Mouse (Mus musculus): Measurements from ENCODE around the gene Epo. TPM values are rescaled to one million over a fixed set of nuclear protein-coding genes. Genes with fewer than 3 reads are reported as not detected.

Epo gene
- polyA plus RNA-seq, 1 experiment = not detected

DNA sequence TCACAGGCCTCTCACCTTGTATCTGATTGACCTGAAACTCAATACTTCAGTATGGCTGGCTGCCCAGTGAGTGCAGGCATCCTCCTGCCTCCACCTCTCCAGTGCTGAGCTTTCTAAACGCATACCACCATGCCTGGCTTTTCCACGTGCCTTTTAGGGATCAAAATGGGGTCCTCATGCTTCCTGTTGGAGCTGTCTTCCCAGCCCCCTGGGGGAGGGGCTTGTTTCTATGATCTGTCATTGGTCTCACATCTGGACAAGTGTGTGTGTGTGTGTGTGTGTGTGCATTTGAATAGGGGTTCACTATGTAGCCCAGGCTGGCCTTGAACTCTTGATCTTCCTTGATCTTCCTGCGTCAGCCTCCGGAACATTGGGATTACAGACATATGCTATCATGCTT lies 4.4 kb upstream of the Epo start:
- WGBS = 80% methylated on average over 4 of the region's 4 CpGs

DNA sequence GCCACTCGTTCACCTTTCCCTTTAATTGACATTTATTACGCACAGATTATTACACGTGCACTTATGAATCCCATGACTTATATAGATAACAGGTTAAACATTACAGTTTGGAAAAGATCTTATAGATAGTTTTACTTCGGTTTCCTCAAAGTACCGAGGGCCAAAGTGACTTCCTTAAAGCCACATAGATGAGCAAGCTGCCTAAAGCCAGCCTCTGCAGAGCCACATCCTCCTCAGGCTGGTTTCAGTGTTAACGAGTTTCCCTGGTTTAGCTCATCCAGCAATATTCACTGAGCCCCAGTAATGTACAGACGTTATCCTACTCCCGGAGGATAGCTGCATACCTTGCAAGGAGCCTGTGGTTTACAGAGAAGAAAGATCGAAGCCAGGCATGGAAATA lies 2.3 kb upstream of the Epo start:
- whole genome bisulfite sequencing = 87% methylated on average over 9 of the region's 9 CpGs
- TF ChIP-seq CTCF (IDR thresholded peaks at IDR 0.05; ENCODE audit: borderline replicate concordance, insufficient read depth, low read depth, low read length) (no peak), POLR2A (IDR thresholded peaks at IDR 0.05; ENCODE audit: borderline replicate concordance, insufficient read depth, low read length) (no peak)
- peaks cover 15% of the 10 kb centered on the region for H3K4me1 ChIP-seq (ENCODE audit: control insufficient read depth, insufficient read depth, low read length)
- no peak for DNase-seq
- no peak overlapping the region for H3K27ac ChIP-seq (ENCODE audit: insufficient read depth, low read length)
- H3K4me3 ChIP-seq (replicated peaks; ENCODE audit: insufficient read depth, low read depth, low read length) = no peak overlapping the region
- H3K27me3 ChIP-seq (ENCODE audit: control insufficient read depth, insufficient read depth, low read length) = no peaks in the 10 kb centered on the region

More for the DNA sequence above, 4.4 kb upstream of the Epo start:
- Histone ChIP-seq H3K27me3 (ENCODE audit: control insufficient read depth, insufficient read depth, low read length) (no peaks in the 10 kb centered on the region), H3K4me3 (replicated peaks; ENCODE audit: insufficient read depth, low read depth, low read length) (no peak overlapping the region), H3K4me1 (ENCODE audit: control insufficient read depth, insufficient read depth, low read length) (peaks cover 23% of the 10 kb centered on the region), H3K27ac (ENCODE audit: insufficient read depth, low read length) (no peak overlapping the region)
- peak in 1 of 2 experiments; percentile 1 for DNase-seq
- no peak for TF ChIP-seq POLR2A (IDR thresholded peaks at IDR 0.05; ENCODE audit: borderline replicate concordance, insufficient read depth, low read length)
- TF ChIP-seq CTCF (IDR thresholded peaks at IDR 0.05; ENCODE audit: borderline replicate concordance, insufficient read depth, low read depth, low read length) = no peak

DNA sequence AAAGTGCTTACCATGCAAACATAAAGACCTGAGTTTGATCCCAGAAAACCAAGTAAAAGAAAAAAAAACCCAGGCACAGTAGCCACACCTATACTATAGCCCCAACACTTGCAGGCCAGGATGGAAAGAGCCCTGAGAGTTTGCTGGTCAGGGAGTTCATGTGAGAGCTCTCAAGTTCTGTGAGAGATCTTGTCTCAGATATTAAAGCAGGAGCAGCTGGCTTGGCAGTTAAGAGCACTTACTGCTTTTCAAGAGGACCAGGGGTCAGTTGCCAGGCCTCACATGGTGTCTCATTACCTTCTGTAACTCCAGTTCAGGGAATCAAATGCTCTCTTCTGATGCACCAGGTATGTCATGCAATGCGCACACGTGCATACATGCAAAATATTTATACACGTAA lies 1.7 kb upstream of the Epo start:
- DNase-seq = no peak
- Histone ChIP-seq H3K27me3 (ENCODE audit: control insufficient read depth, insufficient read depth, low read length) (no peaks in the 10 kb centered on the region), H3K4me1 (ENCODE audit: control insufficient read depth, insufficient read depth, low read length) (peaks cover 14% of the 10 kb centered on the region), H3K27ac (ENCODE audit: insufficient read depth, low read length) (no peak overlapping the region), H3K4me3 (replicated peaks; ENCODE audit: insufficient read depth, low read depth, low read length) (no peak overlapping the region)
- TF ChIP-seq CTCF (IDR thresholded peaks at IDR 0.05; ENCODE audit: borderline replicate concordance, insufficient read depth, low read depth, low read length) = no peak
- no peak for TF ChIP-seq POLR2A (IDR thresholded peaks at IDR 0.05; ENCODE audit: borderline replicate concordance, insufficient read depth, low read length)
- WGBS = 95% methylated on average over 3 of the region's 3 CpGs

DNA sequence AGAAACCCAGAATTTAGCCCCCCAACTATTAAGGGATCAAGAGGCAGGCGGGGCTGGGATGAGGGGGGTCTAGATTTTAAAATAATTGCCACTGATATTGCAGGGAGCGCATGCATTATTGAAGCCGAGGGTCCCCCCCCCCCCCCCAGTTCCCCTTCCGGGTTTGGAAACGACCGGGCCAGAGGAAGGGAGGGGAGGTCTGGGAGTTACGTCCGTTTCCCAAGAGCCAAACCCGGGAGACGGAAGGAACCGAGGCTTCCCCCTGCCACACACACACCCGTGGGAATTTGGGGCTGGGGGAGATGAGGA lies 280 bp downstream of the Epo start:
- TF ChIP-seq POLR2A (IDR thresholded peaks at IDR 0.05; ENCODE audit: borderline replicate concordance, insufficient read depth, low read length) = no peak
- TF ChIP-seq CTCF (IDR thresholded peaks at IDR 0.05; ENCODE audit: borderline replicate concordance, insufficient read depth, low read depth, low read length) = no peak
- 0% methylated on average over 12 of the region's 12 CpGs for WGBS
- no peaks in the 10 kb centered on the region for H3K27me3 ChIP-seq (ENCODE audit: control insufficient read depth, insufficient read depth, low read length)
- peak overlapping the region; percentile 81 for H3K27ac ChIP-seq (ENCODE audit: insufficient read depth, low read length)
- peak overlapping the region; percentile 79 for H3K4me3 ChIP-seq (replicated peaks; ENCODE audit: insufficient read depth, low read depth, low read length)
- H3K4me1 ChIP-seq (ENCODE audit: control insufficient read depth, insufficient read depth, low read length) = peaks cover 11% of the 10 kb centered on the region
- no peak for DNase-seq

DNA sequence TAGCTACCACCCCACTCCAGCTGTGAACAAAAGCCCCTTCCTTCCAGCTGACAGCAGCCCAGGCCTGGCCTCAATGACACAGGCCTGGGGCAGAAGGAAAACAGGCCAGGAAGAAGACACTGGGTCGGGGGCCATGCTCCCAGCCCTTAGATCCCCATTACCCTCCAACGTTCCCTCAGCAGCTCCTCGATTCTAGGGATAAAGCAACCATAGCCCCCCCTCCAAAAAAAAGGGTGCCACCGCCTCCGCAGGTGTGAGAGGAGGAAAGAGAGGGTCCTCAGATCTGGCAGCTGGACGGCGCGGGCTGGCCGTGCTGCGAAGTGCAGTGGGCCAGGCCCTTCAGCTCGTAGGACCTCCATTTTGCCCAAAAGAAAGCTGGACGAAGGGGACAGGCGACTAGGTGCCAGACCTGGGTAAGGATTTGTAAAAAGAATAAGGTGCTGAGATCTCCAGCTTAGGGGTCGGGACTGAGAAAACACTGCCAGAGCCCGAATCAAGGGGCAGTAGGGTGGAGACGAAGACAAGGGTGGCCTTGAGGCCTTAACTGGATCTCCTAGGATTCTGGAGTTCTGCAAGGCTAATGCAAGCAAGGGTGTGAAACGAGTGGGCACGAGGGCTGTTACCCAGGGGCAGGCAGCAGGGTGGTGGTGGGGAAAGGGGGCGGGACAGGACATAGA lies 773 bp downstream of the Epo start:
- H3K27ac ChIP-seq (ENCODE audit: insufficient read depth, low read length) = peak overlapping the region; percentile 79
- WGBS = under 1% methylated on average over 19 of the region's 19 CpGs
- peak in 1 of 2 experiments; percentile 62 for DNase-seq

DNA sequence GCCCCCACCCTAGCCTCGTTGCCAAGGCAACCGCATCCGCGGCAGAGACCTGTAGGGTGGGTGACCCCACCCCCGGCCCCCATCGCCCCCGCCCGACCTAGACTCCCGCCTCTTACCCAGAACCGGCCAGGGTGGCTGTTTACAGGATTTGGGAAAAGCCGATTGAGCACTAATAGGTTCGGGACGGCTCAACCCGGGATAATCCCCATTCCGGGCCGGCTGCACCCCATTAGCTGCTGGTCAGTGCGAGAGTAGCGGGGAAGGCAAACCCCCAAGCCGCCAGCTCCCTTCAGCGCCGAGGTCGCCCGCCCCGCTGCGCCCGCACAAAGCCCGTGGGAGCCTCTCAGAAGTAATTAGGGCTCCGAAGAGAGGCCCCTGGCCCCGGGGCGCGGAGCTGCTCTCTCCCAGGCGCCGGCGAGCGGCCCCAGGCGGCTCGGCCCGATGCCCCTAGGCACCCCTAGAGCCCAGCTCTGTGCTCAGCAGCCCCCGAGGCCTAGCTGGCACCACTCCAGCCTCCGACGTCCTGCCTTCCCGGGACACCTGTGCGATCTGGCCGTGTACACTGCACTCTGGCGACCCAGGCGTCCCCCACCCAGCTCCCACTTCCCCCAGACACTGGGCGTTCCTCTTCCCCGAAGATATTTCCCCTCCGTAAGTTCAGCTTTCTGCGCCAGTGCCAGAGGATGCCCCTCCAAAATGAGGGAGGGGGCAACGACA lies 1.5 kb downstream of the Epo start:
- Histone ChIP-seq H3K27me3 (ENCODE audit: control insufficient read depth, insufficient read depth, low read length) (no peaks in the 10 kb centered on the region), H3K4me3 (replicated peaks; ENCODE audit: insufficient read depth, low read depth, low read length) (peak overlapping the region; percentile 79), H3K27ac (ENCODE audit: insufficient read depth, low read length) (peak overlapping the region; percentile 79), H3K4me1 (ENCODE audit: control insufficient read depth, insufficient read depth, low read length) (peaks cover 12% of the 10 kb centered on the region)
- peak; percentile 71 to 73 for DNase-seq
- WGBS = under 1% methylated on average over 50 of the region's 51 CpGs
- TF ChIP-seq POLR2A (IDR thresholded peaks at IDR 0.05; ENCODE audit: borderline replicate concordance, insufficient read depth, low read length) (no peak), CTCF (IDR thresholded peaks at IDR 0.05; ENCODE audit: borderline replicate concordance, insufficient read depth, low read depth, low read length) (no peak)

More for the DNA sequence above, 773 bp downstream of the Epo start:
- Histone ChIP-seq H3K4me1 (ENCODE audit: control insufficient read depth, insufficient read depth, low read length) (peaks cover 11% of the 10 kb centered on the region), H3K4me3 (replicated peaks; ENCODE audit: insufficient read depth, low read depth, low read length) (peak overlapping the region; percentile 79), H3K27me3 (ENCODE audit: control insufficient read depth, insufficient read depth, low read length) (no peaks in the 10 kb centered on the region)
- TF ChIP-seq CTCF (IDR thresholded peaks at IDR 0.05; ENCODE audit: borderline replicate concordance, insufficient read depth, low read depth, low read length) (no peak), POLR2A (IDR thresholded peaks at IDR 0.05; ENCODE audit: borderline replicate concordance, insufficient read depth, low read length) (no peak)

DNA sequence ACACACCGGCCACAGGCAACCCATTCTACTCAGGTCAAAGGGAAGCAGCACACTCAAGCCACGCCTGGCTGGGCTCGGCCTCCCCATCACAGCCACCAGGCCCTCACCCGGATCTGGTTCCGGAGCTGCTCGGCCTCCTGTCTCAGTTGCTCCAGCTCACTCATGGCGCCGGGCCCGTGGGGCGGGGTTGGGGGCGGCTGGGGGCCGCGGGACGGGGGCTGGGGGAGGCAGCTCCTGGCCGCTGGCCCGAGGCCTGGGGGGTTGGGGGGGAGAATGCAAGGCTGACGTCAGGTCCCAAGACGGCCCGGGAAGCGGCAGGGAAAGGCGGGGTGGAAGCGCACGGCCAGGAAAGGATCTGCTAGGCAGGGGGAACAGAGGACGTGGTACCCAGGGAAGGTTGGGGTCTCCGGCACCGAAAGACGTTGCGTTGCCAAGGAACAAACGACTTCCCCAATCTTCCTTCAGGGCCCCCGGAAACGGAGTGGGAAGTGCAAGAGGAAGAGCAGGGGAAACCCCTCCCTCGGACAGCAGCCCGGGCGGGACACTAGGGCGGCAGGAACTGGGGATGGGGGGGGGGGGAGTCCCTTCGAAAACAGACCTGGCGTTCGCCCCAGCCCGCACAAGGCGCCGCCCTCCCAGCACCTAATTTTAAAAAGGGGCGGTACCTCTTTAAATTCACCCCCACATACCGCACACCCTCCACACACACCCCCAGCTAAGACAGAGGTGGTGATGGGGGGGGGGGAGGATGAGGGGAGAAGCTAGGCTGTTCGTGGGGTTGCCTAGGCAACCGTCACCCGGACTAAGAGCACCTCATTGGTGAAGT lies 2.2 kb downstream of the Epo start:
- DNase-seq = peak; percentile 62 to 70
- TF ChIP-seq POLR2A (IDR thresholded peaks at IDR 0.05; ENCODE audit: borderline replicate concordance, insufficient read depth, low read length) (no peak), CTCF (IDR thresholded peaks at IDR 0.05; ENCODE audit: borderline replicate concordance, insufficient read depth, low read depth, low read length) (no peak)
- WGBS = under 1% methylated on average over 37 of the region's 46 CpGs

More for the DNA sequence above, 2.2 kb downstream of the Epo start:
- Histone ChIP-seq H3K27me3 (ENCODE audit: control insufficient read depth, insufficient read depth, low read length) (no peaks in the 10 kb centered on the region), H3K4me3 (replicated peaks; ENCODE audit: insufficient read depth, low read depth, low read length) (peak overlapping the region; percentile 79), H3K4me1 (ENCODE audit: control insufficient read depth, insufficient read depth, low read length) (peaks cover 18% of the 10 kb centered on the region), H3K27ac (ENCODE audit: insufficient read depth, low read length) (peak overlapping the region; percentile 68)

Data from cerebellum, adult 2 months (tissue).